Mouse (Mus musculus) kidney, postnatal 14 days (tissue): ENCODE measurements around the gene Pknox2.
A peak's percentile ranks its signal among the peaks of the same experiment; 100 is the strongest.

Experiments
- DNase-seq: peaks from one replicate; pipeline ENCODE4 v3.0.0; 2022; ENCODE audit warnings: mixed read lengths

Gene Pknox2

DNA sequence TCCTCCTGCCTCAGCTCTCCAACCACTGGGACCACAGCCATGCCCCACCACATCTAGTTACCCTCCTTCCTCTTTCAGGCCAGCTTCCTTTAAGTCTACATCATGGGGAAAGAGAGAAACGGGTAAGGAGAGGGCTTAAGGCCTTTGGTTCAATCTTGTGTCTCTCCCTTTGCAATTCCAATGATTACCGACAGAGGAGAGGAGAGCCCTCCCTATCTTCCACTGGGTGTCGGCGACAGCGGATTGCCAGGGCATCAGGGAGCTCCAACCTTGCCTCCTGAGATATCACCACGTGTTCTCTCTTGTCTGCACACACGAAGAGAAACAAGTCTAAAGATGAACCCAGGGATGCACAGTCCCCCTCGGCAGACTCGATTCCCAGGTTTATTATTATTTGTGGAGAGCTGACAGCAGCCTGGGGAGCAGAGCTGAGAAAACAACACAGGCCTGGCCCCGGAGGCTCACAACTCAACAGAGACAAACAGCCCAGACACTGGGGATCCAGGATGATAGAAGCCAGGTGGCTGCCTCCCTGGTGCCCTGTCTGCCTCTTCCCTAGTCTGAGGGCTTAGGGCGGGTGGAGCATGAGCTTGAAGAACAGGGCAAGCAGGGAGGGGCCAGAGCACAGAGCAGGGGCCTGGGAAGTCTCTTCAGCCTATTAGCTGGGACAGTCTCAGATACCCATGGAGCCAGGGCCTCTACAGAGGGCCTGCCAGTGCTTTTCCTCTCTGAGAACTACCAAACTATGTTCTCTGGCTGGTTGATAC is 170.4 kb downstream of the Pknox2 start:
- no peak for DNase-seq

DNA sequence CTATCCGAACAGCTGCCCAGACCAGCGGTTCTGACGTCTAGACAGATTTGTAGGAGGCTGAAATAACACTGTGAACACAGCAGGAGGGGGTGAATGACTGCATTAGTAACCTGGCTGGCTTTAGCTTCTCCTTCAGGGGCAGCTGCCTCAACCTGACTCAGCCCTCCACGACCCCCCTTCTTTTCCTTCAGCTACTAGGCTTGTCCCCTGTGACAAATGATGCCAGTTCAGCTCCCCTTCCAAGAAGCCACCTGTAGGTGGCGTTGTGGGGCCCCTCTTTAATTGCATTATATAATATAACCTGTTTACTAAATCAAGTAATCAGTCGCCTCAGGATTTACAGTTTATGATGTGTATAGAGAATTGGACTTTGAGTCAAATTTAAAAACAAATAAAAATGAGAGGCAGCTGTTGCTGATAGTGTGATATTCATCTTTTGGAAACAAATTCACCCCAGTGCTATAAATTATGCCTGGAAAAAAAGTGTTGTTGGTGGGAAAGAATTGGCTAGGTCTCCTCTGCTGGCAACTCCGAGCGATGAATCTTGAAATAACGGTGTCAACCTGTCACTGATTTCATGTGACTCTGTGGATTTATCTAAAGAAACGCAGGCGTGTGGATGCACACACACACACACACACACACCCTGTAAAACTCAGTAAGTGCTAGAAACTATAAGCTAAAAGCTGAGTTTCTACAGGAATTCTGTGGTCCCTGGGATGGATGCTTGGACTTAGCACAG is 173.6 kb downstream of the Pknox2 start:
- DNase-seq: peak; percentile 15

DNA sequence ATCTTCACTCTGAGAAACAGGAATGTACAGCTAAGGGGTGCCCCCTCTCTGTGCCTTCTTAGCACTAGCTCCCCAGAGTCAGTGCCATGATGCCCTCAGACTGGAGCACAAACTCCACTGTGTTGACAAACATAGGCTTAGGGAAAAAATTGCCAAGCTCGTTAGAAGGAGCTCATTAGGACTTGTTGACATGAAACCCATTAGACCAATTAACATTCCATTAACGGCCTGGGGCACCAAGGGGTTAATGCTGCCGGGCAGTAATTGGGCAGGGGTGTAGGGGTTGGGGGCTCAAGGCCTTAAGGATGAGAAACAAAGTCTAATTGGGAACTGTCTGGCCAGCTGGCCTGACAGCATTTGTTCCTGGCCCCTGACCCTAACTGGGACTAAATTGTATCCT is 175.1 kb downstream of the Pknox2 start:
- no peak for DNase-seq

DNA sequence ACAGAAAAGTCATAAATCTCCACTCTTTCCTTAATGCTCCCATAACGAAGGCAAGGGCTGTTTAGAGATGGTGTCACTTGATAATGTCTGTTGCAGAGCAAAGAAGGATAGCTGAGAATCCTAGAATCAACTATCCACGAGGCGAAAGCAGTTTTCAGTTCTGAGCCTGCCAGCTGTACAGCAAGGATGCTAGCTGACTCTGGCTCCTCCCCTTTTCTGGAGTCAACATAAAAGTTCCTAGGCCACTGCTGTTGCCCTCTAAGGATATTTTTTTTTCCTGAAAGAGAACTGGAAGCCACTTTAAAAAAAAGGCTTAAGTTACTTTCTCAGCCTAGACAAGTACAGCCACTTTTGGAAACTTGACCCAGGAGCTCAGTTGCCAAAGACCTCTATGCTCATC is 176.1 kb downstream of the Pknox2 start:
- DNase-seq: peak; percentile 22

GRCm38 (mm10) chr9:36970651-36971050 is 176.6 kb downstream of the Pknox2 start:
- DNase-seq: peak; percentile 88

DNA sequence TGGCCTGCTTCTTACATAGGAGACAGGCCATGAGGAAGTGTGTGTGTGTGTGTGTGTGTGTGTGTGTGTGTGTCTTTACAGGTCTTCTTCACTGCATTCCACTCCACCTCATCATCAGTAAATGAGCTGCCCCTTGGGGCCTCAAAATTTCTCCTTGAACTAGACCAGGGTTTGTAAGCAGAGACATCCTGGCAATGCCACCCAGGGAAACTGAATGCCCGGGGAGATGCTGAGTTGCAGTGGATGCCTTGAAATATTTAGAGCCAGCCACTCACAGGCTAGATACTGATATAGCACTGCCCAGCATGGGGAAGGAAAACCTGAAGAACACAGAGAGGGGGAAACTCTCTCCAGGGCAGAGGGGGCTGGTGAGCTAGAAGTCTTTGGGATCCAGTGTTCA is 178.1 kb downstream of the Pknox2 start:
- DNase-seq: no peak

DNA sequence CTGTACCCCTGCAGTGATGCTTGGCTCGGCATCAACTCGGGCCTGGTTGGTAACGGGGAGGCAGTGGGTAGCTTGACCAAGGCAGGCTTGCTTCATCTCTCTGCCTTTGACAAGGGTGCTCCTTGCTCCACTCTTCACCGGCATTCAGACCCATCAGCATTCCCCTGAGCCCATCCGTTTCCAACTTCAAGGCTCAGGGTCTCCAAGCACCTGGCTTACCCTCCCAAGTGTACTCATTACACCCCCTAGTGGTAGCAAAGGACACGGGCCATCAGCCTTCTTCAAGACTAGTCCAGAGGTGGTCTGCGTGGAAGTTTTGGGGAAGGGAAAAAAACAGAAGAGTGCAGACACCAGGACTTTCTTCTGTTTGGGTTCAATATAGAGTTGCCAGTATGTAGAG is 178.5 kb downstream of the Pknox2 start:
- peak; percentile 41 for DNase-seq

- DNase-seq: no peak
Observed at GRCm38 (mm10) chr9:36968236-36968635, 179.0 kb downstream of the Pknox2 start.

DNA sequence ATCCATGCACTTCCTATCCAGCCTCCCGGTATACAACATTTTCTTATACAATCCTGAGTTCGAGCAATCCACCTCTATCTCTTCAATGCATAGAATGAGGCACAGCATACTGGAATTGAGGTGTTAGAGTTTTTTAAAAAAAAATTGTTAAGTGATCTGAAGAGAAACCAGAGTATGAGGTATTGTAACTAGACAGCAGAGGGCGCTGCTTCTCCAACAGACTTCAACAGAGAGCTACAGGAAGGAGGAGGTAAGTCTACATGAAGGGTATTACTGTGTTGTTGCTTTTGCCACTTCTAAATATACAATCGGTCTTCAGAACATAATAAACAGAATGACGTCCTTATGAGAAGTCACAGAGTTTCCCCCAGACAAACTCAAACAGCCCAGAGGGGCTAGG is 181.5 kb downstream of the Pknox2 start:
- DNase-seq: peak; percentile 52

- no peak for DNase-seq
Observed at GRCm38 (mm10) chr9:36964230-36964629, 183.0 kb downstream of the Pknox2 start.

DNA sequence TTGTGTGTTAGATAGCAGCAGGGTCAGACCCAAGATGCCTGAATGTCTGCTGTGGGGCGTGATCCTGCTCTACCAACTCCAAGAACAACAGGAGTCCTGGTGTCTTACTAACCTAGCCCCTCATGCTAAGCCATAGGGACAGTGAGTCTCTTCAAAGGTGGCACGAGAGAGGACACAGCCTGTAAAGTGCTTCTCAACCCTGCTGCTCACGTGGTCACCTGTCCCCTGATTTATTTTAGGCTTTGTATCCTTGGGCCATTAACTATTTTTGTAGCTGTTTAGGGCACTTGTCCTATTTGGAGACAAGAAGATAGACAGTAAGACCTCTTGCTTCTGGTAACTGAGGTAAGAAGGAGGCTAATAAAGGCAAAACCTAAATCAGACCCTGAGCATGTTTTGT is 183.7 kb downstream of the Pknox2 start:
- no peak for DNase-seq

DNA sequence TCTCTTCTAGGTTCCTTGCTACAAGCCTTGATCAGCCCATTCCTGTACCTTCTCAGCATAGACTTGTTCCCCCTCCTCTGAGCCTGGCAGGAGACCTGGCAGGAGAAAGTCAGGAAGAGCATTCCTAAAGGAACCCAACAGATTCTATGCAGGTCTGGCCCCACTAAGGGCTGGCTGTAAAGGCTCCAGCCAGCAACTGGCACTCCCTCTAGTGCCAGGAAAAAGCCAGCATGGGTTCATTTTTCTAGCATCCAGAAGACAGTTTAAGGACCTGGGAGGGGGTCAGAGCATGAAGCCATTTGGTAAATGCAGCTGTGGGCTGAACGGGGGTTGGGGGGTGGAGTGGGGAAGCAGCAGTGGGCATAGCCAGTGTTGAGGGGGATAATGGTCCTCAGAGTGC is 185.3 kb downstream of the Pknox2 start:
- DNase-seq: no peak

DNA sequence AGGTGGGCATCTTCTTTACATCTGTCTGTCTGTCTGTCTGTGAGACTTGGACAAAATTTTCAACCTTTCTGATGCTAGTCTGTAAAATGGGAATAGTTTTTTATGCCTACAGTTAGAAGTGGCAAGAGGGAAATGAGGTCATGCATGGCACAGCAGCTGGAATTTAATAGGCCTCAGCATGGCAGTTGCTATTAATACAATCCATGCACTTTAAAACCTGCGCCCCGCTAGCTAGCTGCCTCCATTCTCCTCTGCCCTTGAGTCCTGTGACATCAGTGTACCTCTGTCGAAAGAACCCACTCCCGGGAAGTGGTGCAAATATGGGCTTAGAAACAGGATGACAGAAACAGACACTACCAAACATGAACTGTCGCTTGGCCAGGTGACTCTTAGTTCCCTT is 186.1 kb downstream of the Pknox2 start:
- no peak for DNase-seq

- no peak for DNase-seq
Observed at GRCm38 (mm10) chr9:36951133-36951484, 196.1 kb downstream of the Pknox2 start.

- no peak for DNase-seq
Observed at GRCm38 (mm10) chr9:36950271-36951132, 196.7 kb downstream of the Pknox2 start.

DNA sequence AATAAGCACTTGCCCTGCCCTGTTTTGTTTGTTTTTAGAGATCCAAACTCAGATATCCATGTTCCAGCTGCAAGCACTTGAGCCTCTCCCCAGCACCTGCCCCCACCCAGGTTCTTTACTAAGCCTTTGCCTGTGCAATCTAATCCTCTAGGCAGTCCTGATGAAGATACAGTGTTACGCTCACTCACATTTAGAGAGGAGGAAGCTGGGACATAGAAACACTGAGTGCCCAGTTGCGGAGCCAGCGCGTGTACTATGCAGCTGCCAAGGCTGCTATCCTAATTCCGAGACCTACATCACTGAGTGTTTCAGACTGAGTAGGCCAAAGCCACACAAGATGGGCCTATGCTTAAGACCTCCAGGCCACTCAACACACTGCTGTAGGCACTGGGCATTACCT is 199.0 kb downstream of the Pknox2 start:
- no peak for DNase-seq

GRCm38 (mm10) chr9:36947056-36947694 is 200.0 kb downstream of the Pknox2 start:
- DNase-seq: peak; percentile 23

GRCm38 (mm10) chr9:36944843-36945242 is 202.4 kb downstream of the Pknox2 start:
- DNase-seq: no peak

DNA sequence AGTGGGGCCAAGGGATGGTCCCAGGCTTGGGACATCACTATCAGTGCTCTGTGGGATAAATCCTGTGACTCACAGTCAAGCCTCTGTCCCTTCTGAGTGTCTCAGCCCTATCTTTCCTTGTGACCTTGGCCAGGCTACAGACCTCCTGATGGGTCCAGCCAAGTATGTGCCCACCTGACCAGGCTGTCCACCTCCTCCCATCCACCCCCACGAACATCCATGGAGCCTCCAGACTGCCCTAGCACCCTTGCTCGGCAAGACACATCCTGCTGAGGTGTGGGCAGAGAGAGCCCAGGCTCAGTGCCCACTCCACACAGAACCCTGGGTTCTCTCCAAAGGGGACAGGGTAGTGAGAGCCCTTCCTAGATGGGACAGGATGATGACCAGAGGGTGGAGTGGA is 204.6 kb downstream of the Pknox2 start:
- no peak for DNase-seq

DNA sequence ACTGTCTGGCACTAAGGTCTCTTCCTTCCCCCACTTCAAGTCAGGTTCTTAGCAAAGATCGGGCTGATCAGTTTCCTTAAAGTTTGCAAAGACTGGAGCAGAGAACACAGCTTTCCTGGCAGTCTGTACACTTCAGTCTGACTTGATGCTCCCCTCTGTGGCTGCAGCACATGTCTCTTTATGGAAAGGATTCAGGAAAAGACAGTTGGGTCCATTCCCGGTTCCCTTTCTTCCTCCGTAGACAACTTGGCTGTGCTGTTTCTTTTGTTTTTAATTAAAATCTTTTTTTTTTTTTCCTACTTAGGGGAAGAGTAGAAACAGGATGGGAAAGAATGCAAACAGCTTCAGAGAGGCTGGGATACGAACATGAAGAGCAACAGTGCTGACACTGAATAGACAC is 205.1 kb downstream of the Pknox2 start:
- DNase-seq: no peak

DNA sequence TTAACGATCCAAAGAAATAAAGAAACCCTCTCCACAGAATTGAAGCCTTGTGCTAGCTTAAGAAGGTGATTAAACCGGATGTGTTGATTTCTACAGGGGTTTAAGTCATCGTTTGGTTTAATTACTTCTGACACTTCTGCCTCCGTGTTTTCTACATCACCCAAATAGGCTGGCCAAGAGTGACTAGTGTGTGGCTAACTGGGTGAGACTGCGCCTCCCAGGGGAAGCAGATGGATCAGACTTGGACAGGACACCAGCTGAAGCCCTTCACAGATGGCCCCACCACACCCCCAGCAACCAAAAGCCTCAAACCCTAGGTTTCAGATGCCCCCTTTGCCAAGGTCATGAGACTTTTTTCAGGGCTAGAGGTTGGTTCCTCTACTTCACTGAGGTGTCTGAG is 205.6 kb downstream of the Pknox2 start:
- DNase-seq: no peak

GRCm38 (mm10) chr9:36938601-36939078 is 208.6 kb downstream of the Pknox2 start:
- no peak for DNase-seq
